ENCODE assay signal across 10 mouse cellular contexts in the genomic region with DNA sequence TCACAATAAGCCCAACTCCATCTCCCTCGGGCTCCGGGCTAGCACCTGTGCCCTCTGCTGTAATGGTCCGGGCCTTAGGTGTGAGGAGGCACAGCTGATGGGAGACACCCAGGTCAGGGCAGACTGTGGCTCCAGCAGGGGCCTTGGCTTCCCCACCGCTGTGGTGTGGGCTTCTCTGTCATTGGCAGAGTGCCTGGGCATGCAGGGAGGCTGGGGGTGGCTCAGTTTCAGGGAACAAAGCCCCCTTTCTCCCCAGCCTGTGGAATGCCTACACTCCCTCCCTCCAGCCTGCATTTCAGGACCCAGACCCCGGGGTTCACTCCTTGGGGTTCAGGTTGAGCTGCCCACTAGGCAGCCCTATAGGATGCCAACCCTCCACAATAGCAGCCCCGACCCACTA. TPM values are rescaled to one million over a fixed set of nuclear protein-coding genes. Genes with fewer than 3 reads are reported as not detected.
A peak's percentile ranks its signal among the peaks of the same experiment; 100 is the strongest.
DNase-seq lines count a peak whose midpoint lies in the region; ATAC-seq and TF ChIP-seq lines count a peak whose summit lies in the region.
"Had no signal": no experiment of that assay in that cellular context is flagged by ENCODE, and none has a peak within 500 bp of the region (broad histone marks: within the 10 kb centered on the region; RNA-seq: fewer than 3 reads in every experiment).

No protein-coding gene starts in this region.

- peaks cover 11% of the 10 kb centered on the region for H3K4me1 ChIP-seq in embryonic facial prominence, embryonic 11.5 days (ENCODE audit: control insufficient read depth, insufficient read depth, low read length)
- H3K4me1 ChIP-seq in hindbrain, embryonic 13.5 days (replicated peaks): peaks cover 41% of the 10 kb centered on the region
- H3K4me1 ChIP-seq in midbrain, embryonic 12.5 days: peaks cover 48% of the 10 kb centered on the region

- no peak overlapping the region for H3K4me3 ChIP-seq in embryonic facial prominence, embryonic 11.5 days (ENCODE audit: low read depth, low read length)
- no peak overlapping the region for H3K4me3 ChIP-seq in hindbrain, embryonic 13.5 days
- H3K4me3 ChIP-seq in midbrain, embryonic 12.5 days: no peak overlapping the region

- no peaks in the 10 kb centered on the region for H3K9me3 ChIP-seq in embryonic facial prominence, embryonic 11.5 days (replicated peaks; ENCODE audit: control insufficient read depth, low read length)
- H3K9me3 ChIP-seq in hindbrain, embryonic 13.5 days: no peaks in the 10 kb centered on the region
- no peaks in the 10 kb centered on the region for H3K9me3 ChIP-seq in midbrain, embryonic 12.5 days

- WGBS in embryonic facial prominence, embryonic 11.5 days: 65% methylated on average over 6 of the region's 6 CpGs
- WGBS in hindbrain, embryonic 13.5 days: 50% methylated on average over 6 of the region's 6 CpGs
- WGBS in midbrain, embryonic 12.5 days: 62% methylated on average over 6 of the region's 6 CpGs

- TF ChIP-seq CTCF in brain, embryonic 14.5 days (IDR thresholded peaks at IDR 0.05; ENCODE audit: borderline replicate concordance, extremely low read depth, insufficient read depth, insufficient read length): no peak

- H3K36me3 ChIP-seq in embryonic facial prominence, embryonic 11.5 days (replicated peaks; ENCODE audit: control insufficient read depth, insufficient read depth, low read depth, low read length): no peaks in the 10 kb centered on the region
- H3K36me3 ChIP-seq in hindbrain, embryonic 13.5 days: no peaks in the 10 kb centered on the region
- no peaks in the 10 kb centered on the region for H3K36me3 ChIP-seq in midbrain, embryonic 12.5 days

- intact Hi-C loops in heart, postnatal 10 days (cut with DNase I): no loop called here

- no peak overlapping the region for H3K9ac ChIP-seq in embryonic facial prominence, embryonic 11.5 days (replicated peaks; ENCODE audit: low read length)
- no peak overlapping the region for H3K9ac ChIP-seq in hindbrain, embryonic 13.5 days
- H3K9ac ChIP-seq in midbrain, embryonic 12.5 days (replicated peaks): no peak overlapping the region

- peak; percentile 71 for DNase-seq in brain, embryonic 14.5 days (ENCODE audit: low read depth)
- DNase-seq in embryonic facial prominence, embryonic 11.5 days (ENCODE audit: low spot score): no peak
- no peak for DNase-seq in kidney, postnatal 14 days
- no peak for DNase-seq in heart, postnatal 10 days
- no peak for DNase-seq in adrenal gland, postnatal 14 days
- DNase-seq: cerebellum, postnatal 25 days; gastrocnemius, postnatal 36 days had no signal

- H3K27me3 ChIP-seq in embryonic facial prominence, embryonic 11.5 days (ENCODE audit: control insufficient read depth, insufficient read depth, low read length): no peaks in the 10 kb centered on the region
- H3K27me3 ChIP-seq in hindbrain, embryonic 13.5 days: 0 out of 2 replicates have a peak, but pooled peaks cover 8% of the 10 kb centered on the region
- peaks cover 5% of the 10 kb centered on the region; the same call in 1 of the 2 replicates for H3K27me3 ChIP-seq in midbrain, embryonic 12.5 days

- H3K27ac ChIP-seq in embryonic facial prominence, embryonic 11.5 days (replicated peaks; ENCODE audit: low read depth, low read length): peak overlapping the region; percentile 35; the same call in 1 of the 2 replicates
- peak overlapping the region; percentile 78 for H3K27ac ChIP-seq in hindbrain, embryonic 13.5 days
- H3K27ac ChIP-seq in midbrain, embryonic 12.5 days (replicated peaks): peak overlapping the region; percentile 74

- ATAC-seq in embryonic facial prominence, embryonic 11.5 days (replicated peaks; ENCODE audit: insufficient number of reproducible peaks, low FRiP score, low TSS enrichment, low read depth): no peak
- ATAC-seq in hindbrain, embryonic 13.5 days (ENCODE audit: low FRiP score): peak; percentile 38; the same call in 1 of the 2 replicates
- ATAC-seq in midbrain, embryonic 12.5 days (ENCODE audit: low FRiP score, low read depth): no peak

- no peak overlapping the region for H3K4me2 ChIP-seq in embryonic facial prominence, embryonic 11.5 days (ENCODE audit: low read depth, low read length)
- no peak overlapping the region for H3K4me2 ChIP-seq in hindbrain, embryonic 13.5 days
- no peak overlapping the region for H3K4me2 ChIP-seq in midbrain, embryonic 12.5 days (replicated peaks)

- TF ChIP-seq POLR2A in brain, embryonic 14.5 days (IDR thresholded peaks at IDR 0.05; ENCODE audit: borderline replicate concordance, extremely low read depth, insufficient read depth, insufficient read length, poor library complexity, severe bottlenecking): no peak

RNA-seq across cellular contexts. Expression of gene Fam131c, which starts 31.8 kb away (rescaled TPM):
- 21.3 and 29.0 TPM in 2 replicates for polyA plus RNA-seq in brain, embryonic 14.5 days (2012; rRNA removed)
- 0.76 and 1.3 TPM in 2 replicates for polyA plus RNA-seq in embryonic facial prominence, embryonic 11.5 days (2014; fragmentation: Nextera tagmentation; extraction: Ambion mirVana)
- polyA plus RNA-seq in hindbrain, embryonic 13.5 days (2015; fragmentation: Nextera tagmentation; extraction: Ambion mirVana): 11.7 and 12.7 TPM in 2 replicates
- polyA plus RNA-seq in midbrain, embryonic 12.5 days (2016; fragmentation: Nextera tagmentation; extraction: Ambion mirVana): 3.5 and 3.8 TPM in 2 replicates
- total RNA-seq in heart, postnatal 10 days (2021): 1 to 10 TPM in 1 of 2 experiments, under 1 TPM in 1; 0.94 to 2.9 TPM
- 11.0 and 16.9 TPM in 2 replicates for total RNA-seq in adrenal gland, postnatal 14 days (2021)
- polyA plus RNA-seq: liver, embryonic 16.5 days had no signal

RNA-seq across cellular contexts. Expression of gene Epha2, which starts 35.2 kb away (rescaled TPM):
- 4.1 and 6.4 TPM in 2 replicates for polyA plus RNA-seq in brain, embryonic 14.5 days (2012; rRNA removed)
- 1.0 and 1.4 TPM in 2 replicates for polyA plus RNA-seq in embryonic facial prominence, embryonic 11.5 days (2014; fragmentation: Nextera tagmentation; extraction: Ambion mirVana)
- 1.5 and 1.8 TPM in 2 replicates for polyA plus RNA-seq in hindbrain, embryonic 13.5 days (2015; fragmentation: Nextera tagmentation; extraction: Ambion mirVana)
- 6.5 and 7.8 TPM in 2 replicates for polyA plus RNA-seq in midbrain, embryonic 12.5 days (2016; fragmentation: Nextera tagmentation; extraction: Ambion mirVana)
- total RNA-seq in heart, postnatal 10 days (2021): 1 to 10 TPM; 8.1 TPM
- total RNA-seq in adrenal gland, postnatal 14 days (2021): 18.8 and 19.4 TPM in 2 replicates
